Mouse (Mus musculus): ENCODE measurements around the gene Gm9945. TPM values are rescaled to one million over a fixed set of nuclear protein-coding genes. Genes with fewer than 3 reads are reported as not detected.

Gm9945 gene
- total RNA-seq (2021) = 1 to 10 TPM; 2.5 to 3.4 TPM
- long read RNA-seq, experiment 1, transcript Gm9945-201 (1 exons, 932 nt) = major isoform, 8 of 8 reads
- long read RNA-seq, experiment 1, partial matches to known transcripts = 0 of 8 reads
- long read RNA-seq, experiment 1, other reads (novel, unspliced or antisense) = 0 of 8 reads
- long read RNA-seq, experiment 2, transcript Gm9945-201 (1 exons, 932 nt) = major isoform, 13 of 13 reads
- long read RNA-seq, experiment 2, partial matches to known transcripts = 0 of 13 reads
- long read RNA-seq, experiment 2, other reads (novel, unspliced or antisense) = 0 of 13 reads

- Histone ChIP-seq H3K27ac (peak within 1 kb of the TSS; percentile 99), H3K4me3 (peak within 1 kb of the TSS; percentile 91)
- TF ChIP-seq CTCF (conservative IDR thresholded peaks at IDR 0.05) = peak; percentile 42
- peak; percentile 75 to 83 for DNase-seq (ENCODE audit: low spot score in 2 of 2)
These were observed at the start of gene Gm9945, which contains the start of gene Sowaha for GRCm38 (mm10) chr11:53479783-53480301. TSS of gene Gm9945 (plus strand) at chr11:53480166. TSS of gene Sowaha (minus strand) at chr11:53480274.

GRCm38 (mm10) chr11:53430300-53430669, 49.7 kb upstream of the Gm9945 start:
- no peak for TF ChIP-seq CTCF (conservative IDR thresholded peaks at IDR 0.05)
- peak overlapping the region; percentile 96 for H3K4me3 ChIP-seq
- no peak for DNase-seq (ENCODE audit: low spot score in 2 of 2)
- peak overlapping the region; percentile 94 for H3K27ac ChIP-seq

GRCm38 (mm10) chr11:53430670-53431346, 49.2 kb upstream of the Gm9945 start, which contains the start of the genes Uqcrq and Gdf9:
TSS of gene Uqcrq (minus strand) at chr11:53430831.
TSS of gene Gdf9 (plus strand) at chr11:53431023.
- no peak for TF ChIP-seq CTCF (conservative IDR thresholded peaks at IDR 0.05)
- DNase-seq (ENCODE audit: low spot score in 2 of 2) = peak; percentile 96 to 99
- H3K27ac ChIP-seq = peak within 1 kb of the TSS; percentile 94
- peak within 1 kb of the TSS; percentile 96 for H3K4me3 ChIP-seq

GRCm38 (mm10) chr11:53431347-53432056, 48.5 kb upstream of the Gm9945 start:
- no peak for DNase-seq (ENCODE audit: low spot score in 2 of 2)
- H3K4me3 ChIP-seq = peak overlapping the region; percentile 96
- no peak for TF ChIP-seq CTCF (conservative IDR thresholded peaks at IDR 0.05)
- peak overlapping the region; percentile 94 for H3K27ac ChIP-seq

- TF ChIP-seq CTCF (conservative IDR thresholded peaks at IDR 0.05) = no peak
- DNase-seq (ENCODE audit: low spot score in 2 of 2) = no peak
- H3K4me3 ChIP-seq = no peak overlapping the region
- H3K27ac ChIP-seq = no peak overlapping the region
These were observed 46.9 kb upstream of the Gm9945 start for GRCm38 (mm10) chr11:53433057-53433456.

- no peak overlapping the region for H3K27ac ChIP-seq
- H3K4me3 ChIP-seq = no peak overlapping the region
- TF ChIP-seq CTCF (conservative IDR thresholded peaks at IDR 0.05) = no peak
- no peak for DNase-seq (ENCODE audit: low spot score in 2 of 2)
These were observed 44.5 kb upstream of the Gm9945 start for GRCm38 (mm10) chr11:53435504-53435903.

- TF ChIP-seq CTCF (conservative IDR thresholded peaks at IDR 0.05) = no peak
- no peak overlapping the region for H3K4me3 ChIP-seq
- no peak for DNase-seq (ENCODE audit: low spot score in 2 of 2)
- H3K27ac ChIP-seq = no peak overlapping the region
These were observed 43.6 kb upstream of the Gm9945 start for GRCm38 (mm10) chr11:53436338-53436737.

GRCm38 (mm10) chr11:53441921-53442320, 38.0 kb upstream of the Gm9945 start:
- TF ChIP-seq CTCF (conservative IDR thresholded peaks at IDR 0.05) = no peak
- Histone ChIP-seq H3K27ac (no peak overlapping the region), H3K4me3 (no peak overlapping the region)
- no peak for DNase-seq (ENCODE audit: low spot score in 2 of 2)

GRCm38 (mm10) chr11:53443861-53444260, 36.1 kb upstream of the Gm9945 start:
- Histone ChIP-seq H3K27ac (no peak overlapping the region), H3K4me3 (no peak overlapping the region)
- TF ChIP-seq CTCF (conservative IDR thresholded peaks at IDR 0.05) = peak; percentile 79
- DNase-seq (ENCODE audit: low spot score in 2 of 2) = peak in 1 of 2 experiments; percentile 35

GRCm38 (mm10) chr11:53445562-53445961, 34.4 kb upstream of the Gm9945 start:
- DNase-seq (ENCODE audit: low spot score in 2 of 2) = no peak
- Histone ChIP-seq H3K4me3 (no peak overlapping the region), H3K27ac (no peak overlapping the region)
- no peak for TF ChIP-seq CTCF (conservative IDR thresholded peaks at IDR 0.05)

GRCm38 (mm10) chr11:53446183-53446582, 33.8 kb upstream of the Gm9945 start:
- H3K27ac ChIP-seq = no peak overlapping the region
- no peak for TF ChIP-seq CTCF (conservative IDR thresholded peaks at IDR 0.05)
- DNase-seq (ENCODE audit: low spot score in 2 of 2) = no peak
- no peak overlapping the region for H3K4me3 ChIP-seq

GRCm38 (mm10) chr11:53447996-53448395, 32.0 kb upstream of the Gm9945 start:
- Histone ChIP-seq H3K27ac (no peak overlapping the region), H3K4me3 (no peak overlapping the region)
- no peak for TF ChIP-seq CTCF (conservative IDR thresholded peaks at IDR 0.05)
- no peak for DNase-seq (ENCODE audit: low spot score in 2 of 2)

- Histone ChIP-seq H3K4me3 (no peak overlapping the region), H3K27ac (no peak overlapping the region)
- no peak for TF ChIP-seq CTCF (conservative IDR thresholded peaks at IDR 0.05)
- no peak for DNase-seq (ENCODE audit: low spot score in 2 of 2)
These were observed 31.4 kb upstream of the Gm9945 start for GRCm38 (mm10) chr11:53448529-53448928.
